Mouse (Mus musculus): ENCODE results near the gene Fbxw7.

GRCm38 (mm10) chr3:84925229-84925628 is 110.2 kb downstream of the Fbxw7 start:
- no peak for TF ChIP-seq CTCF (IDR thresholded peaks at IDR 0.05; ENCODE audit: low read depth)
- TF ChIP-seq EP300 (IDR thresholded peaks at IDR 0.05; ENCODE audit: low read depth): no peak
